Mouse (Mus musculus) kidney, embryonic 16.5 days (tissue): ENCODE measurements around the gene Galnt18. TPM values are rescaled to one million over a fixed set of nuclear protein-coding genes. Genes with fewer than 3 reads are reported as not detected.

ENCODE experiments used
- ATAC-seq: fragments of 200-750 bp; cut with Nextera tagmentation; 2 replicates; pipeline ENCODE4 v1.8.0; 2017; ENCODE audit warnings: moderate TSS enrichment; ENCODE audit not compliant: low FRiP score, low TSS enrichment
- H3K27ac ChIP-seq: fragments of 300-500 bp; sonication (generic); 2 replicates; pipeline ENCODE4 v1.5.1; 2014; ENCODE audit warnings: low read length
- H3K27me3 ChIP-seq: fragments of 300-500 bp; sonication (generic); 2 replicates; pipeline ENCODE4 v1.6.1; 2014; ENCODE audit warnings: low read length, control low read depth, mixed read lengths; ENCODE audit not compliant: insufficient read depth
- H3K36me3 ChIP-seq: fragments of 300-500 bp; sonication (generic); 2 replicates; pipeline ENCODE4 v1.6.1; 2014; ENCODE audit warnings: low read length, control low read depth, mixed read lengths; ENCODE audit not compliant: insufficient read depth
- H3K4me1 ChIP-seq: fragments of 300-500 bp; sonication (generic); 2 replicates; pipeline ENCODE4 v1.6.1; 2014; ENCODE audit warnings: low read length, control low read depth, mixed read lengths; ENCODE audit not compliant: insufficient read depth
- H3K4me2 ChIP-seq: fragments of 300-500 bp; sonication (generic); replicated peaks from 2 replicates; pipeline ENCODE4 v1.6.1; 2014; ENCODE audit warnings: low read depth, low read length
- H3K4me3 ChIP-seq: fragments of 300-500 bp; sonication (generic); 2 replicates; pipeline ENCODE4 v1.5.1; 2014; ENCODE audit warnings: mild to moderate bottlenecking, low read length
- H3K9ac ChIP-seq: fragments of 300-500 bp; sonication (generic); replicated peaks from 2 replicates; pipeline ENCODE4 v1.6.1; 2014; ENCODE audit warnings: low read length
- H3K9me3 ChIP-seq: fragments of 300-500 bp; sonication (generic); 2 replicates; pipeline ENCODE4 v1.6.1; 2016; ENCODE audit warnings: low read length, control low read depth
- WGBS: fragments of 180-500 bp; shearing (Covaris S2); extraction: QIAGEN DNeasy Blood & Tissue Kit; methylation state at CpG from one replicate; pipeline ENCODE4 v1.1.7; 2014; 5-methylcytosine and 5-hydroxymethylcytosine counted together
- polyA plus RNA-seq: library from polyadenylated mRNA; unstranded; fragments of >200 nt; fragmentation: Nextera tagmentation; extraction: Ambion mirVana; gene quantifications from 2 replicates; pipeline ENCODE4 v1.2.1, GENCODE M21; 2015

The Galnt18 gene
- polyA plus RNA-seq, 1 experiment from 2014 or later = 46.4 TPM

- 59% methylated on average over 5 of the region's 5 CpGs for WGBS
- Histone ChIP-seq H3K27ac (no peak overlapping the region), H3K27me3 (no peaks in the 10 kb centered on the region), H3K36me3 (no peaks in the 10 kb centered on the region), H3K4me3 (no peak overlapping the region), H3K9me3 (no peaks in the 10 kb centered on the region), H3K9ac (no peak overlapping the region), H3K4me2 (no peak overlapping the region), H3K4me1 (no peaks in the 10 kb centered on the region)
- ATAC-seq = no peak
These were observed 312.1 kb downstream of the Galnt18 start for GRCm38 (mm10) chr7:111467715-111468114.

GRCm38 (mm10) chr7:111466720-111467119 is 313.1 kb downstream of the Galnt18 start:
- Histone ChIP-seq H3K9me3 (no peaks in the 10 kb centered on the region), H3K27me3 (no peaks in the 10 kb centered on the region), H3K4me1 (no peaks in the 10 kb centered on the region), H3K36me3 (no peaks in the 10 kb centered on the region), H3K9ac (no peak overlapping the region), H3K4me3 (no peak overlapping the region), H3K4me2 (no peak overlapping the region), H3K27ac (no peak overlapping the region)
- WGBS = 65% methylated on average over 1 of the region's 1 CpGs
- no peak for ATAC-seq

GRCm38 (mm10) chr7:111466121-111466520 is 313.7 kb downstream of the Galnt18 start:
- Histone ChIP-seq H3K27ac (no peak overlapping the region), H3K9ac (no peak overlapping the region), H3K27me3 (no peaks in the 10 kb centered on the region), H3K9me3 (no peaks in the 10 kb centered on the region), H3K4me3 (no peak overlapping the region), H3K4me2 (no peak overlapping the region), H3K4me1 (no peaks in the 10 kb centered on the region), H3K36me3 (no peaks in the 10 kb centered on the region)
- no peak for ATAC-seq
- 87% methylated on average over 3 of the region's 3 CpGs for whole genome bisulfite sequencing

- no peak overlapping the region for H3K4me3 ChIP-seq
- no peaks in the 10 kb centered on the region for H3K27me3 ChIP-seq
- H3K27ac ChIP-seq = no peak overlapping the region
- H3K9me3 ChIP-seq = no peaks in the 10 kb centered on the region
- no peaks in the 10 kb centered on the region for H3K4me1 ChIP-seq
- no peak overlapping the region for H3K4me2 ChIP-seq
- no peaks in the 10 kb centered on the region for H3K36me3 ChIP-seq
- no peak for ATAC-seq
- H3K9ac ChIP-seq = no peak overlapping the region
- WGBS = 89% methylated on average over 4 of the region's 4 CpGs
These were observed 320.1 kb downstream of the Galnt18 start for GRCm38 (mm10) chr7:111459716-111460115.

GRCm38 (mm10) chr7:111456007-111456406 is 323.8 kb downstream of the Galnt18 start:
- WGBS = 73% methylated on average over 3 of the region's 3 CpGs
- Histone ChIP-seq H3K27ac (no peak overlapping the region), H3K4me2 (no peak overlapping the region), H3K4me1 (peaks cover 10% of the 10 kb centered on the region; the same call in 1 of the 2 replicates), H3K27me3 (no peaks in the 10 kb centered on the region), H3K9me3 (no peaks in the 10 kb centered on the region), H3K9ac (no peak overlapping the region), H3K36me3 (no peaks in the 10 kb centered on the region), H3K4me3 (no peak overlapping the region)
- ATAC-seq = no peak

GRCm38 (mm10) chr7:111455541-111455940 is 324.2 kb downstream of the Galnt18 start:
- Histone ChIP-seq H3K27ac (no peak overlapping the region), H3K4me3 (no peak overlapping the region), H3K4me2 (no peak overlapping the region), H3K36me3 (no peaks in the 10 kb centered on the region), H3K4me1 (peaks cover 10% of the 10 kb centered on the region; the same call in 1 of the 2 replicates), H3K27me3 (no peaks in the 10 kb centered on the region), H3K9me3 (no peaks in the 10 kb centered on the region), H3K9ac (no peak overlapping the region)
- 90% methylated on average over 4 of the region's 4 CpGs for WGBS
- no peak for ATAC-seq

GRCm38 (mm10) chr7:111452000-111452399 is 327.8 kb downstream of the Galnt18 start:
- H3K36me3 ChIP-seq = no peaks in the 10 kb centered on the region
- H3K4me1 ChIP-seq = peaks cover 10% of the 10 kb centered on the region; the same call in 1 of the 2 replicates
- no peak overlapping the region for H3K27ac ChIP-seq
- H3K4me2 ChIP-seq = no peak overlapping the region
- no peak for ATAC-seq
- H3K9me3 ChIP-seq = no peaks in the 10 kb centered on the region
- WGBS = 59% methylated on average over 1 of the region's 1 CpGs
- H3K4me3 ChIP-seq = no peak overlapping the region
- no peak overlapping the region for H3K9ac ChIP-seq
- no peaks in the 10 kb centered on the region for H3K27me3 ChIP-seq

- 57% methylated on average over 6 of the region's 6 CpGs for WGBS
- Histone ChIP-seq H3K4me2 (no peak overlapping the region), H3K4me3 (no peak overlapping the region), H3K27ac (no peak overlapping the region), H3K27me3 (no peaks in the 10 kb centered on the region), H3K4me1 (peaks cover 10% of the 10 kb centered on the region; the same call in 1 of the 2 replicates), H3K9ac (no peak overlapping the region), H3K9me3 (no peaks in the 10 kb centered on the region), H3K36me3 (no peaks in the 10 kb centered on the region)
- ATAC-seq = no peak
These were observed 329.3 kb downstream of the Galnt18 start for GRCm38 (mm10) chr7:111450286-111451095.

- H3K27ac ChIP-seq = no peak overlapping the region
- no peak overlapping the region for H3K4me2 ChIP-seq
- H3K27me3 ChIP-seq = no peaks in the 10 kb centered on the region
- H3K36me3 ChIP-seq = no peaks in the 10 kb centered on the region
- 46% methylated on average over 2 of the region's 2 CpGs for WGBS
- H3K4me3 ChIP-seq = no peak overlapping the region
- H3K9ac ChIP-seq = no peak overlapping the region
- no peak for ATAC-seq
- no peaks in the 10 kb centered on the region for H3K9me3 ChIP-seq
- peaks cover 4% of the 10 kb centered on the region; the same call in 1 of the 2 replicates for H3K4me1 ChIP-seq
These were observed 346.6 kb downstream of the Galnt18 start for GRCm38 (mm10) chr7:111433173-111433572.

GRCm38 (mm10) chr7:111427392-111427791 is 352.4 kb downstream of the Galnt18 start:
- Histone ChIP-seq H3K4me1 (no peaks in the 10 kb centered on the region), H3K9ac (no peak overlapping the region), H3K9me3 (no peaks in the 10 kb centered on the region), H3K4me3 (no peak overlapping the region), H3K4me2 (no peak overlapping the region), H3K27ac (no peak overlapping the region), H3K36me3 (no peaks in the 10 kb centered on the region), H3K27me3 (no peaks in the 10 kb centered on the region)
- ATAC-seq = no peak
- 94% methylated on average over 1 of the region's 1 CpGs for WGBS
